Mouse (Mus musculus): ENCODE measurements around the gene Ryr2. TPM values are rescaled to one million over a fixed set of nuclear protein-coding genes. Genes with fewer than 3 reads are reported as not detected.

Gene Ryr2
- polyA plus RNA-seq, 1 experiment from 2014 or later: 1.8 TPM

DNA sequence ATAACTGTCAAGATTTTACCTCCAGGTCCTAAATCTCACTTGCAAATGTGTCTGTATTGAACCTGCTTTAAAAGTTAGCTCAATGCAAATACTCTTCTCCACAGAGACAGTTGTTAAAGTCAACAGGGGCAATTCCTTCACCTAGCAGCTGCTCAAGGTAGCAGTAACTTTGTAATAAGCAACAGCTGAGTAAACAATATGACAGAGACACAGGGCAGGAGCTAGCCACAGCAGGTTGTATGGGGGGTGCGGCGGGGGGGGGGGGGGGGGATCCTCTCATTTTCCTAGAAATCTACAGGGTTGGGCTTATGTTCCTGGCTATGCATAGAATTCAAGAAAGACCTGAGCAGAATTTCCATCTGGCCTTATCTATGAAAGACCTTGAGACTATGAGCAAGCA is 339.8 kb downstream of the Ryr2 start:
- WGBS: 45% methylated on average over 2 of the region's 2 CpGs
- H3K4me2 ChIP-seq (ENCODE audit: low read length): no peak overlapping the region

DNA sequence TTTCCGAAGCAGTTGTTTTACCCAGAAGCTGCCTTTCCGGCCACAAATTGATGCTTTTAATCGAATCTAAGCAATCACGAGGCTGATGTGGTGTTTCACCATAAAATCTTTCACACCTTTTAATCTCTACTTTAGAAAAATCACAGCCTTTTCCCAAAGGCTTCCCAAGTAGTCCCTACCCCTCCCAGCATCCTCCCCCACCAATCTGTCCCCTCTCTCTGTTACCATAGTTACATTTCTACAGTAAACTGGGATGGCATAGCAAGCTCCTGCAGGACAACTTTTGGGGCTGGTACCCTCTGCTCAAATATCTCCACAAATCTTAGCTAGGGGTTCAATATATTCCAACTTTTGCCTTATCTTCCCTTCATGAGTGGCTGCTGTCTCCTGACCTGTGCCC is 342.8 kb downstream of the Ryr2 start:
- Histone ChIP-seq H3K4me3 (ENCODE audit: low read depth, low read length) (no peak overlapping the region), H3K9me3 (ENCODE audit: control insufficient read depth, low read length) (no peaks in the 10 kb centered on the region), H3K36me3 (ENCODE audit: control insufficient read depth, insufficient read depth, low read length) (no peaks in the 10 kb centered on the region), H3K27me3 (replicated peaks; ENCODE audit: control insufficient read depth, insufficient read depth, low read length) (no peaks in the 10 kb centered on the region), H3K4me1 (replicated peaks; ENCODE audit: control insufficient read depth, insufficient read depth, low read length) (no peaks in the 10 kb centered on the region), H3K4me2 (ENCODE audit: low read length) (no peak overlapping the region), H3K9ac (ENCODE audit: low read length) (no peak overlapping the region), H3K27ac (ENCODE audit: low read depth) (no peak overlapping the region)
- 85% methylated on average over 4 of the region's 4 CpGs for WGBS
- no peak for ATAC-seq (replicated peaks; ENCODE audit: low FRiP score, low TSS enrichment, low read depth)
- no peak for DNase-seq (ENCODE audit: low spot score)

More for the DNA sequence above, 339.8 kb downstream of the Ryr2 start:
- DNase-seq (ENCODE audit: low spot score): no peak
- no peaks in the 10 kb centered on the region for H3K9me3 ChIP-seq (ENCODE audit: control insufficient read depth, low read length)
- H3K9ac ChIP-seq (ENCODE audit: low read length): no peak overlapping the region
- no peaks in the 10 kb centered on the region for H3K27me3 ChIP-seq (replicated peaks; ENCODE audit: control insufficient read depth, insufficient read depth, low read length)
- H3K36me3 ChIP-seq (ENCODE audit: control insufficient read depth, insufficient read depth, low read length): no peaks in the 10 kb centered on the region
- no peak overlapping the region for H3K4me3 ChIP-seq (ENCODE audit: low read depth, low read length)
- no peaks in the 10 kb centered on the region for H3K4me1 ChIP-seq (replicated peaks; ENCODE audit: control insufficient read depth, insufficient read depth, low read length)
- no peak overlapping the region for H3K27ac ChIP-seq (ENCODE audit: low read depth)
- 0 out of 2 replicates have a peak, but pooled peaks have one; percentile 43 for ATAC-seq (replicated peaks; ENCODE audit: low FRiP score, low TSS enrichment, low read depth)

DNA sequence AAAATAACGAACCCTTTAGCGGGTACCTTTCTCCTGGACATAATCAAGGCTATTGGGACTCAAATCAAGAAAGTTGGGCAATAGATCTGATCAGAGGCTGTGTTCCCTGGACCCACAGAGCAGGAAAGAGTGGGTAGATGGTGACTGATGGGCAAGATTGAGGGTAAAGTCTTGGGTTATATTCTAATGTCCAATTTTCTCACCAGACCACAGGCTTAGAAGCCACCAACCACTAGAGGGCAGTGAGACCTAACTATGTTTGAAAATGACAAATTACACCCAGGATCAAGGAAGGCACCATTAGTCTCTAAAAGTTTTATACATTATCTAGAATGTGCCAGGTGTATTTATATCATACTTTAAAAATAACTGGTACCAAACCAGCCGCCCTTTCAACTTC is 343.6 kb downstream of the Ryr2 start:
- Histone ChIP-seq H3K9me3 (ENCODE audit: control insufficient read depth, low read length) (no peaks in the 10 kb centered on the region), H3K4me3 (ENCODE audit: low read depth, low read length) (no peak overlapping the region), H3K36me3 (ENCODE audit: control insufficient read depth, insufficient read depth, low read length) (no peaks in the 10 kb centered on the region), H3K27me3 (replicated peaks; ENCODE audit: control insufficient read depth, insufficient read depth, low read length) (no peaks in the 10 kb centered on the region), H3K9ac (ENCODE audit: low read length) (no peak overlapping the region), H3K4me2 (ENCODE audit: low read length) (no peak overlapping the region), H3K27ac (ENCODE audit: low read depth) (no peak overlapping the region), H3K4me1 (replicated peaks; ENCODE audit: control insufficient read depth, insufficient read depth, low read length) (no peaks in the 10 kb centered on the region)
- DNase-seq (ENCODE audit: low spot score): peak; percentile 58
- ATAC-seq (replicated peaks; ENCODE audit: low FRiP score, low TSS enrichment, low read depth): no peak
- WGBS: 58% methylated on average over 3 of the region's 3 CpGs

DNA sequence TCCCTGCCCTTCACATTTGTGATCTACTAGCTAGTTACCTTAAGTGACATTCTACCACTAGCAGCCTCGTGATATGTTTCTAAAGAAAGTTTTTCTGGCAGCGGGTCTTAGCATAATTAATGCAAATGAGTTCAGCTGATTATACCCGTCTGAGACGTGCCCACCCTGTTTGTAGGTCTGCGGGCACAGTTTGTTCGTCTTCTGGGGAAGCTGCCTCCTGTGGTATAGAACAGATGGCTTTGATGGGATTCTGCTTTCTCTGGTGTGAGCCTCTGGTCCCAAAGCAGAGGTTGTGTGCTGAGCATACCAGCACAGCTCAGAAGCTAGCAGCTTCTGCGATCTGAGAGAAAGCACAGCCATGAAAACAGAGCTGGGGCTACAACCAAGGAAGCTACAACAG is 348.9 kb downstream of the Ryr2 start:
- Histone ChIP-seq H3K9me3 (ENCODE audit: control insufficient read depth, low read length) (no peaks in the 10 kb centered on the region), H3K4me3 (ENCODE audit: low read depth, low read length) (no peak overlapping the region), H3K9ac (ENCODE audit: low read length) (no peak overlapping the region), H3K27ac (ENCODE audit: low read depth) (no peak overlapping the region), H3K4me2 (ENCODE audit: low read length) (no peak overlapping the region), H3K36me3 (ENCODE audit: control insufficient read depth, insufficient read depth, low read length) (no peaks in the 10 kb centered on the region), H3K4me1 (replicated peaks; ENCODE audit: control insufficient read depth, insufficient read depth, low read length) (no peaks in the 10 kb centered on the region), H3K27me3 (replicated peaks; ENCODE audit: control insufficient read depth, insufficient read depth, low read length) (no peaks in the 10 kb centered on the region)
- ATAC-seq (replicated peaks; ENCODE audit: low FRiP score, low TSS enrichment, low read depth) (no peak), DNase-seq (ENCODE audit: low spot score) (no peak)
- 81% methylated on average over 7 of the region's 7 CpGs for WGBS

DNA sequence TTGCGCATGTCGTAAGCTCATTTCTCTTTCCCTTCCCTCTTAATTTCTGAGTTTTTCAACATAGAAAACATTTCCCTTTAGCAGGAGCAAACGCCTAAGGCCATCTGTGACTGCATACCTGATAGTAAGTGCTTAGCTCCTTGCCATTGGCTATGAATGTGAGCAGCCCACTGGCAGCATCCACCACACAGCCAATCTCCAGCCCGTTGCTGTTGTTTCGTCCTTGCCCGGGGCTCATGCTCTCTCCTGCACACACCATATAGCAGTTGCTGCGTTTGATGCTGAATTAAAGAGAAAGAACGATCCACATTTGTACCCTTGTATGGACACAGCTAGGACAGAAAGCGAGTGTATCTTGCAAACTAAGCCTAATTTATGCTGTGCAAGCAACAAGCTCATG is 361.3 kb downstream of the Ryr2 start:
- H3K4me3 ChIP-seq (ENCODE audit: low read depth, low read length): no peak overlapping the region
- no peaks in the 10 kb centered on the region for H3K27me3 ChIP-seq (replicated peaks; ENCODE audit: control insufficient read depth, insufficient read depth, low read length)
- H3K9me3 ChIP-seq (ENCODE audit: control insufficient read depth, low read length): no peaks in the 10 kb centered on the region
- no peak overlapping the region for H3K9ac ChIP-seq (ENCODE audit: low read length)
- ATAC-seq (replicated peaks; ENCODE audit: low FRiP score, low TSS enrichment, low read depth): no peak
- H3K36me3 ChIP-seq (ENCODE audit: control insufficient read depth, insufficient read depth, low read length): no peaks in the 10 kb centered on the region
- H3K4me2 ChIP-seq (ENCODE audit: low read length): no peak overlapping the region
- H3K27ac ChIP-seq (ENCODE audit: low read depth): no peak overlapping the region
- 87% methylated on average over 9 of the region's 9 CpGs for WGBS
- no peaks in the 10 kb centered on the region for H3K4me1 ChIP-seq (replicated peaks; ENCODE audit: control insufficient read depth, insufficient read depth, low read length)
- no peak for DNase-seq (ENCODE audit: low spot score)

DNA sequence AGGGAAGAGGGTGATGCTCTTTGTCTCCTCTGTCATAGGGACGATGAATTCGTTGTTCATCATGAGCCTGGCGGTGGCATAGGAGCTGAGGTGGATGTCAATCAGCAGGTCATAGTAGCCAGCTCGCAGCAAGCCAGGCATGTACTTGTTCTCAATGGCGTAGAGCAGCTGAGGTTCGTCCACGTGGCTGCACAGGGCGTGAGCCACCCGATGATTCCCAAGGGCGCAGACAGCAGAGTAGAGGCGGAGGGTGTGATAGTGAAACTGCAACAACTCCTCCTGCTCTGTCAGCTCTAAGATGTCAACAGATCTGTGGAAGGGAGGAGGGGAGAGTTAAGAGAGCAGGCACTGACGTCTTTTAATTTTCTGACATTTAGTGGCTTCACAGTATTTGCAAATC is 368.5 kb downstream of the Ryr2 start:
- Histone ChIP-seq H3K36me3 (ENCODE audit: control insufficient read depth, insufficient read depth, low read length) (no peaks in the 10 kb centered on the region), H3K27ac (ENCODE audit: low read depth) (no peak overlapping the region)

DNA sequence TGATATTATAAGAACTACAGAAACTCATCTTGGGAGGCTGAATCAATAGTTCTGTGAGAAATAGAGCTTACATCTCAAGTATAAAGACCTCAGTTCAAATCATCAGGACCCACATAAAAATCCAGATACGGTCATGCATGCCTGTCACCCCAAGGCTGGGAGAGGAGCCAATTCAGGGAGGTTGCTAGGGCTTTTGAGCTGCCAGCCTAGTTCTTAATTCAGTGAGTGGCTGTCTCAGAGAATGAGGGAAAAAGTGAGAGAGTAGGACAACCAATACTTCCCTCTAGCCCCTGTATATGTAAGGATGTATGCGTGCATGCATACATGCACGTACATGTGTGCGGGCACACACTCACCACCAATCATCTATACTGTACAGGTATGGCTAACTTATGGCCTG is 390.5 kb downstream of the Ryr2 start:
- Histone ChIP-seq H3K4me3 (ENCODE audit: low read depth, low read length) (no peak overlapping the region), H3K36me3 (ENCODE audit: control insufficient read depth, insufficient read depth, low read length) (no peaks in the 10 kb centered on the region), H3K9me3 (ENCODE audit: control insufficient read depth, low read length) (no peaks in the 10 kb centered on the region), H3K9ac (ENCODE audit: low read length) (no peak overlapping the region), H3K27me3 (replicated peaks; ENCODE audit: control insufficient read depth, insufficient read depth, low read length) (no peaks in the 10 kb centered on the region), H3K4me2 (ENCODE audit: low read length) (no peak overlapping the region), H3K27ac (ENCODE audit: low read depth) (no peak overlapping the region), H3K4me1 (replicated peaks; ENCODE audit: control insufficient read depth, insufficient read depth, low read length) (no peaks in the 10 kb centered on the region)
- ATAC-seq (replicated peaks; ENCODE audit: low FRiP score, low TSS enrichment, low read depth) (no peak), DNase-seq (ENCODE audit: low spot score) (no peak)
- WGBS: 93% methylated on average over 4 of the region's 4 CpGs

More for the DNA sequence above, 368.5 kb downstream of the Ryr2 start:
- H3K4me1 ChIP-seq (replicated peaks; ENCODE audit: control insufficient read depth, insufficient read depth, low read length): no peaks in the 10 kb centered on the region
- no peak overlapping the region for H3K4me3 ChIP-seq (ENCODE audit: low read depth, low read length)
- H3K27me3 ChIP-seq (replicated peaks; ENCODE audit: control insufficient read depth, insufficient read depth, low read length): no peaks in the 10 kb centered on the region
- H3K9me3 ChIP-seq (ENCODE audit: control insufficient read depth, low read length): no peaks in the 10 kb centered on the region
- no peak overlapping the region for H3K4me2 ChIP-seq (ENCODE audit: low read length)
- 91% methylated on average over 12 of the region's 12 CpGs for WGBS
- DNase-seq (ENCODE audit: low spot score) (no peak), ATAC-seq (replicated peaks; ENCODE audit: low FRiP score, low TSS enrichment, low read depth) (no peak)
- no peak overlapping the region for H3K9ac ChIP-seq (ENCODE audit: low read length)

DNA sequence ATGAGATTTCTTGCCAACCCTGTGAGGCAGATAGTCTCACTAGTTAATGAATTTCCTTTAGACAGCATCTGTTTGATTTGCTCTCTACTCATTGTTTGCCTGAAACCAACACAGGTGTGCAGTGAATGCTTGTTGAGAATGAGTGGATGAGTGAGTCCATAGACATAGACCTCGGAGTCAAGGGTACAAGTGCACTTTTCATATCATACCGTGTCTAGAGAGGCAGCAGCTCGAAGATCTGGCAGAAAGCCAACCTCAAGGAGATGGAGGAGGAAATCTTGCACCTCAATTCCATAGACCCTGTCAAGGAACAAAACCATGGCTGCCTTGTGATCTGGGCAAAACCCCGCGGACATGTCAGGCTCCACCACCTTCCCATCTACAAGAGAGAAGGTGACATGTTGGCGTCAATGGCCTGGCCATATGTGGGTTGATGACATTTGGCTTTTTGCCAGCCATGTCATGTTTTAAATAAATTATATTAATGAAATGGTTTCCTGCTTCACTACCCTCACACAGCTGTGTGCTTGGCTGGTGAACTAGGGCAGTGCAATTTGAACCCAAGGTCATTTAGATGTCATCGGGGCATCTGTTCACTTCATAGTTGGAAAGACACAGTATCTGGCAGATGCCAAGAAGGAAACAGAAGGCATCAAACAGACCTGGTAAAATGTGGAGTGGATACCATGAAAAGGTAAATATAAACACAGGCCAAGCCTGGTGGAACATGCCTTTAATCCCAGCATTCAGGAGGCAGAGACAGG is 396.9 kb downstream of the Ryr2 start:
- H3K36me3 ChIP-seq (ENCODE audit: control insufficient read depth, insufficient read depth, low read length): no peaks in the 10 kb centered on the region
- DNase-seq (ENCODE audit: low spot score) (no peak), ATAC-seq (replicated peaks; ENCODE audit: low FRiP score, low TSS enrichment, low read depth) (no peak)
- no peaks in the 10 kb centered on the region for H3K27me3 ChIP-seq (replicated peaks; ENCODE audit: control insufficient read depth, insufficient read depth, low read length)
- WGBS: 83% methylated on average over 7 of the region's 7 CpGs
- H3K4me1 ChIP-seq (replicated peaks; ENCODE audit: control insufficient read depth, insufficient read depth, low read length): no peaks in the 10 kb centered on the region
- no peaks in the 10 kb centered on the region for H3K9me3 ChIP-seq (ENCODE audit: control insufficient read depth, low read length)
- no peak overlapping the region for H3K4me2 ChIP-seq (ENCODE audit: low read length)
- H3K9ac ChIP-seq (ENCODE audit: low read length): no peak overlapping the region
- no peak overlapping the region for H3K27ac ChIP-seq (ENCODE audit: low read depth)
- no peak overlapping the region for H3K4me3 ChIP-seq (ENCODE audit: low read depth, low read length)

DNA sequence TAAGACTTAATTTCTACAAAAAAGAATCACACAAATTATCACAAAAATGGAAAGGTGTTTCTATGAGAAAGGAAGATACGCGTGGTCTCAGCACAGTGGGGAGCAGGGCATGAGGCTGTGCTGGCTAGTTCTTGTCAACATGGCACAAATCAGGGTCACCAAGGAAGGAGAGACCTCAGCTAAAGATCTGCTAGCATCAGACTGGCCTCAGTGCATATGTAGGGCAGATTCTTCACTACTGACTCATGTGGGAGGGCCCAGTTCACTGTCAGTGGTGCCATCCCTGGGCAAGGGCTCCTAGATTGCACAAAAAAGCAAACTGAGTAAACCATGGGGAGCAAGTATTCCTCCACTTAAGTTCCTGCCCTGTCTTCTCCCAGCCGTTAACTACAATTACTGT is 405.0 kb downstream of the Ryr2 start:
- ATAC-seq (replicated peaks; ENCODE audit: low FRiP score, low TSS enrichment, low read depth): no peak
- 85% methylated on average over 3 of the region's 3 CpGs for WGBS
- Histone ChIP-seq H3K27me3 (replicated peaks; ENCODE audit: control insufficient read depth, insufficient read depth, low read length) (no peaks in the 10 kb centered on the region), H3K36me3 (ENCODE audit: control insufficient read depth, insufficient read depth, low read length) (no peaks in the 10 kb centered on the region), H3K27ac (ENCODE audit: low read depth) (no peak overlapping the region), H3K9me3 (ENCODE audit: control insufficient read depth, low read length) (no peaks in the 10 kb centered on the region), H3K4me2 (ENCODE audit: low read length) (no peak overlapping the region), H3K9ac (ENCODE audit: low read length) (no peak overlapping the region), H3K4me1 (replicated peaks; ENCODE audit: control insufficient read depth, insufficient read depth, low read length) (no peaks in the 10 kb centered on the region), H3K4me3 (ENCODE audit: low read depth, low read length) (no peak overlapping the region)
- no peak for DNase-seq (ENCODE audit: low spot score)

Measured in intestine, embryonic 14.5 days (tissue).